Mouse (Mus musculus): ENCODE results near the gene Olfr482. TPM values are rescaled to one million over a fixed set of nuclear protein-coding genes. Genes with fewer than 3 reads are reported as not detected.

Olfr482 gene
- not detected in 2 replicates for polyA plus RNA-seq (2015; fragmentation: Nextera tagmentation; extraction: Ambion mirVana)

GRCm38 (mm10) chr7:108097486-108097885 lies at the start of gene Olfr482:
Olfr482 (minus strand) TSS chr7:108097586.
- Histone ChIP-seq H3K9ac (replicated peaks) (no peak within 1 kb of the TSS), H3K27ac (replicated peaks) (no peak within 1 kb of the TSS), H3K4me3 (replicated peaks) (no peak within 1 kb of the TSS), H3K27me3 (replicated peaks) (no peaks in the 10 kb centered on the region), H3K36me3 (no peaks in the 10 kb centered on the region), H3K4me1 (no peaks in the 10 kb centered on the region), H3K4me2 (no peak within 1 kb of the TSS), H3K9me3 (replicated peaks) (no peaks in the 10 kb centered on the region)
- WGBS, result 72% methylated on average over 1 of the region's 1 CpGs
- no peak for ATAC-seq (ENCODE audit: low FRiP score)

GRCm38 (mm10) chr7:108127349-108127748 lies 30.0 kb upstream of the Olfr482 start, which contains the start of gene Olfr484:
Olfr484 (minus strand) TSS chr7:108127449.
- H3K9me3 ChIP-seq (replicated peaks), result no peaks in the 10 kb centered on the region
- no peaks in the 10 kb centered on the region for H3K27me3 ChIP-seq (replicated peaks)
- H3K9ac ChIP-seq (replicated peaks), result no peak within 1 kb of the TSS
- no peak within 1 kb of the TSS for H3K27ac ChIP-seq (replicated peaks)
- H3K4me3 ChIP-seq (replicated peaks), result no peak within 1 kb of the TSS
- H3K36me3 ChIP-seq, result no peaks in the 10 kb centered on the region
- no peaks in the 10 kb centered on the region for H3K4me1 ChIP-seq
- H3K4me2 ChIP-seq, result no peak within 1 kb of the TSS
- no peak for ATAC-seq (ENCODE audit: low FRiP score)

- WGBS, result 71% methylated on average over 1 of the region's 1 CpGs
- no peak for ATAC-seq (ENCODE audit: low FRiP score)
- Histone ChIP-seq H3K4me1 (no peaks in the 10 kb centered on the region), H3K9me3 (replicated peaks) (no peaks in the 10 kb centered on the region), H3K27ac (replicated peaks) (no peak overlapping the region), H3K4me2 (no peak overlapping the region), H3K9ac (replicated peaks) (no peak overlapping the region), H3K36me3 (no peaks in the 10 kb centered on the region), H3K4me3 (replicated peaks) (no peak overlapping the region), H3K27me3 (replicated peaks) (no peaks in the 10 kb centered on the region)
Measured at GRCm38 (mm10) chr7:108121416-108121815, 24.0 kb upstream of the Olfr482 start.

GRCm38 (mm10) chr7:108120681-108121080 lies 23.3 kb upstream of the Olfr482 start:
- ATAC-seq (ENCODE audit: low FRiP score), result no peak
- Histone ChIP-seq H3K4me2 (no peak overlapping the region), H3K27me3 (replicated peaks) (no peaks in the 10 kb centered on the region), H3K4me3 (replicated peaks) (no peak overlapping the region), H3K36me3 (no peaks in the 10 kb centered on the region), H3K9me3 (replicated peaks) (no peaks in the 10 kb centered on the region), H3K27ac (replicated peaks) (no peak overlapping the region), H3K9ac (replicated peaks) (no peak overlapping the region), H3K4me1 (no peaks in the 10 kb centered on the region)
- 7% methylated on average over 1 of the region's 1 CpGs for WGBS

- H3K9me3 ChIP-seq (replicated peaks), result no peaks in the 10 kb centered on the region
- no peaks in the 10 kb centered on the region for H3K4me1 ChIP-seq
- 93% methylated on average over 1 of the region's 1 CpGs for WGBS
- no peak within 1 kb of the TSS for H3K4me2 ChIP-seq
- H3K4me3 ChIP-seq (replicated peaks), result no peak within 1 kb of the TSS
- H3K27ac ChIP-seq (replicated peaks), result no peak within 1 kb of the TSS
- ATAC-seq (ENCODE audit: low FRiP score), result no peak
- H3K27me3 ChIP-seq (replicated peaks), result no peaks in the 10 kb centered on the region
- H3K36me3 ChIP-seq, result no peaks in the 10 kb centered on the region
- no peak within 1 kb of the TSS for H3K9ac ChIP-seq (replicated peaks)
Measured at GRCm38 (mm10) chr7:108100549-108100948, 3.2 kb upstream of the Olfr482 start, which contains the start of gene Olfr483. Olfr483 (plus strand) TSS chr7:108100849.

- Histone ChIP-seq H3K9me3 (replicated peaks) (no peaks in the 10 kb centered on the region), H3K4me1 (no peaks in the 10 kb centered on the region), H3K36me3 (no peaks in the 10 kb centered on the region), H3K27ac (replicated peaks) (no peak within 1 kb of the TSS), H3K4me3 (replicated peaks) (no peak within 1 kb of the TSS), H3K9ac (replicated peaks) (no peak within 1 kb of the TSS), H3K27me3 (replicated peaks) (no peaks in the 10 kb centered on the region), H3K4me2 (no peak within 1 kb of the TSS)
- ATAC-seq (ENCODE audit: low FRiP score), result no peak
Measured at GRCm38 (mm10) chr7:108079555-108079954, 17.8 kb downstream of the Olfr482 start, which contains the start of gene Olfr481. Olfr481 (plus strand) TSS chr7:108079855.

- Histone ChIP-seq H3K4me1 (no peaks in the 10 kb centered on the region), H3K9ac (replicated peaks) (no peak within 1 kb of the TSS), H3K36me3 (no peaks in the 10 kb centered on the region), H3K4me3 (replicated peaks) (no peak within 1 kb of the TSS), H3K9me3 (replicated peaks) (no peaks in the 10 kb centered on the region), H3K4me2 (no peak within 1 kb of the TSS), H3K27ac (replicated peaks) (no peak within 1 kb of the TSS), H3K27me3 (replicated peaks) (no peaks in the 10 kb centered on the region)
- ATAC-seq (ENCODE audit: low FRiP score), result no peak
- WGBS, result 91% methylated on average over 1 of the region's 1 CpGs
Measured at GRCm38 (mm10) chr7:108067246-108067645, 30.1 kb downstream of the Olfr482 start, which contains the start of gene Olfr480. Olfr480 (minus strand) TSS chr7:108067346.

- H3K9ac ChIP-seq (replicated peaks), result no peak within 1 kb of the TSS
- no peak within 1 kb of the TSS for H3K4me3 ChIP-seq (replicated peaks)
- H3K27ac ChIP-seq (replicated peaks), result no peak within 1 kb of the TSS
- 91% methylated on average over 2 of the region's 2 CpGs for whole genome bisulfite sequencing
- no peak for ATAC-seq (ENCODE audit: low FRiP score)
- no peaks in the 10 kb centered on the region for H3K27me3 ChIP-seq (replicated peaks)
- H3K9me3 ChIP-seq (replicated peaks), result no peaks in the 10 kb centered on the region
- no peak within 1 kb of the TSS for H3K4me2 ChIP-seq
- no peaks in the 10 kb centered on the region for H3K4me1 ChIP-seq
- H3K36me3 ChIP-seq, result no peaks in the 10 kb centered on the region
Measured at GRCm38 (mm10) chr7:108050393-108050792, 47.0 kb downstream of the Olfr482 start, which contains the start of gene Olfr479. Olfr479 (plus strand) TSS chr7:108050693.

Other genes starting within 250 kb of the Olfr482 start
- gene Olfr472, start 199.7 kb downstream of the Olfr482 start, polyA plus RNA-seq (2015; fragmentation: Nextera tagmentation; extraction: Ambion mirVana), result not detected in 2 replicates
- gene Olfr473, start 167.1 kb downstream of the Olfr482 start, polyA plus RNA-seq (2015; fragmentation: Nextera tagmentation; extraction: Ambion mirVana), result not detected in 2 replicates
- not detected in 2 replicates for gene Olfr474, start 142.9 kb downstream of the Olfr482 start, polyA plus RNA-seq (2015; fragmentation: Nextera tagmentation; extraction: Ambion mirVana)
- gene Olfr476, start 132.8 kb downstream of the Olfr482 start, polyA plus RNA-seq (2015; fragmentation: Nextera tagmentation; extraction: Ambion mirVana), result not detected in 2 replicates
- gene Olfr477, start 110.9 kb downstream of the Olfr482 start, polyA plus RNA-seq (2015; fragmentation: Nextera tagmentation; extraction: Ambion mirVana), result not detected in 2 replicates
- gene Olfr478, start 63.6 kb downstream of the Olfr482 start, polyA plus RNA-seq (2015; fragmentation: Nextera tagmentation; extraction: Ambion mirVana), result not detected in 2 replicates
- gene Olfr479, start 46.9 kb downstream of the Olfr482 start, polyA plus RNA-seq (2015; fragmentation: Nextera tagmentation; extraction: Ambion mirVana), result not detected in 2 replicates
- not detected in 2 replicates for gene Olfr480, start 30.2 kb downstream of the Olfr482 start, polyA plus RNA-seq (2015; fragmentation: Nextera tagmentation; extraction: Ambion mirVana)
- gene Olfr481, start 17.7 kb downstream of the Olfr482 start, polyA plus RNA-seq (2015; fragmentation: Nextera tagmentation; extraction: Ambion mirVana), result not detected in 2 replicates
- not detected in 2 replicates for gene Olfr483, start 3.3 kb upstream of the Olfr482 start, polyA plus RNA-seq (2015; fragmentation: Nextera tagmentation; extraction: Ambion mirVana)
- not detected in 2 replicates for gene Olfr484, start 29.9 kb upstream of the Olfr482 start, polyA plus RNA-seq (2015; fragmentation: Nextera tagmentation; extraction: Ambion mirVana)
- gene Olfr485, start 62.3 kb upstream of the Olfr482 start, polyA plus RNA-seq (2015; fragmentation: Nextera tagmentation; extraction: Ambion mirVana), result not detected in 2 replicates
- gene Olfr486, start 75.2 kb upstream of the Olfr482 start, polyA plus RNA-seq (2015; fragmentation: Nextera tagmentation; extraction: Ambion mirVana), result not detected in 2 replicates
- not detected in 2 replicates for gene Olfr487, start 117.0 kb upstream of the Olfr482 start, polyA plus RNA-seq (2015; fragmentation: Nextera tagmentation; extraction: Ambion mirVana)
- gene Olfr488, start 160.8 kb upstream of the Olfr482 start, polyA plus RNA-seq (2015; fragmentation: Nextera tagmentation; extraction: Ambion mirVana), result not detected in 2 replicates
- not detected in 2 replicates for gene Olfr490, start 191.3 kb upstream of the Olfr482 start, polyA plus RNA-seq (2015; fragmentation: Nextera tagmentation; extraction: Ambion mirVana)
- not detected in 2 replicates for gene Olfr491, start 215.9 kb upstream of the Olfr482 start, polyA plus RNA-seq (2015; fragmentation: Nextera tagmentation; extraction: Ambion mirVana)
- not detected in 2 replicates for gene Olfr492, start 226.1 kb upstream of the Olfr482 start, polyA plus RNA-seq (2015; fragmentation: Nextera tagmentation; extraction: Ambion mirVana)
- not detected in 2 replicates for gene Olfr493, start 249.4 kb upstream of the Olfr482 start, polyA plus RNA-seq (2015; fragmentation: Nextera tagmentation; extraction: Ambion mirVana)